In genomic region chr4:46452481-46452850, GRCm38 (mm10) we compare ENCODE assay signal across 8 mouse cellular contexts. TPM values are rescaled to one million over a fixed set of nuclear protein-coding genes. Genes with fewer than 3 reads are reported as not detected.
DNase-seq lines count a peak whose midpoint lies in the region; ATAC-seq lines count a peak whose summit lies in the region.

No protein-coding gene starts in this region.

- no peaks in the 10 kb centered on the region for H3K27me3 ChIP-seq in forebrain, embryonic 11.5 days (ENCODE audit: control insufficient read depth, insufficient read depth, low read length)
- no peaks in the 10 kb centered on the region for H3K27me3 ChIP-seq in lung, embryonic 15.5 days

- ATAC-seq in CD4-positive, CD25-positive, alpha-beta regulatory T cell, adult 4 months = peak; percentile 13
- peak; percentile 19 for ATAC-seq in forebrain, embryonic 11.5 days (replicated peaks; ENCODE audit: low FRiP score)
- peak; percentile 12; the same call in 1 of the 2 replicates for ATAC-seq in lung, embryonic 15.5 days (ENCODE audit: borderline replicate concordance, extremely low read depth, low FRiP score, low TSS enrichment)

- intact Hi-C loops in heart, postnatal 36 days (cut with DNase I) = loop anchor here (2.0 to 5.0 kb wide), 2 partner anchors 32 to 250 kb away; no protein-coding TSS in a partner anchor

- H3K36me3 ChIP-seq in forebrain, embryonic 11.5 days (ENCODE audit: control insufficient read depth, insufficient read depth, low read length) = no peaks in the 10 kb centered on the region; the same call in 1 of the 2 replicates
- no peaks in the 10 kb centered on the region for H3K36me3 ChIP-seq in lung, embryonic 15.5 days

- no peaks in the 10 kb centered on the region for H3K9me3 ChIP-seq in forebrain, embryonic 11.5 days (ENCODE audit: control insufficient read depth, low read length)
- no peaks in the 10 kb centered on the region for H3K9me3 ChIP-seq in lung, embryonic 15.5 days

- H3K9ac ChIP-seq in forebrain, embryonic 11.5 days (ENCODE audit: low read length) = peak overlapping the region; percentile 100
- peak overlapping the region; percentile 99 for H3K9ac ChIP-seq in lung, embryonic 15.5 days

- peak overlapping the region; percentile 96 for H3K4me3 ChIP-seq in forebrain, embryonic 11.5 days (ENCODE audit: low read depth, low read length)
- H3K4me3 ChIP-seq in lung, embryonic 15.5 days = peak overlapping the region; percentile 87

- peaks cover 14% of the 10 kb centered on the region for H3K4me1 ChIP-seq in forebrain, embryonic 11.5 days (replicated peaks; ENCODE audit: control insufficient read depth, insufficient read depth, low read length)
- peaks cover 43% of the 10 kb centered on the region for H3K4me1 ChIP-seq in lung, embryonic 15.5 days

- WGBS in forebrain, embryonic 11.5 days = under 1% methylated on average over 19 of the region's 19 CpGs
- under 1% methylated on average over 16 of the region's 19 CpGs for WGBS in lung, embryonic 15.5 days

- peak; percentile 77 to 78 for DNase-seq in adrenal gland, postnatal 36 days
- DNase-seq in forebrain, embryonic 11.5 days (ENCODE audit: low spot score) = peak; percentile 88
- peak; percentile 50 to 61 for DNase-seq in heart, postnatal 36 days
- peak; percentile 10 to 39 for DNase-seq in layer of hippocampus, adult 18-20 months (ENCODE audit: low spot score in 2 of 2)
- DNase-seq in ovary, postnatal 14 days (ENCODE audit: low spot score) = peak; percentile 37
- DNase-seq in thymus, postnatal 14 days = peak; percentile 62

- H3K27ac ChIP-seq in forebrain, embryonic 11.5 days (ENCODE audit: low read depth, low read length) = peak overlapping the region; percentile 98
- peak overlapping the region; percentile 99 for H3K27ac ChIP-seq in lung, embryonic 15.5 days

- peak overlapping the region; percentile 84 for H3K4me2 ChIP-seq in forebrain, embryonic 11.5 days (ENCODE audit: low read depth, low read length, severe bottlenecking)
- H3K4me2 ChIP-seq in lung, embryonic 15.5 days = peak overlapping the region; percentile 84

RNA-seq across cellular contexts. Expression of gene Anp32b, which starts 1.8 kb away (rescaled TPM):
- polyA plus RNA-seq in CD4-positive, CD25-positive, alpha-beta regulatory T cell, adult 4 months (2017; shearing (Covaris generic)) = 10 to 100 TPM; 36.6 to 47.9 TPM
- 100 to 1,000 TPM; 128 to 134 TPM for total RNA-seq in adrenal gland, postnatal 36 days (2021)
- polyA plus RNA-seq in forebrain, embryonic 11.5 days (2014; fragmentation: Nextera tagmentation; extraction: Ambion mirVana) = 320 and 324 TPM in 2 replicates
- 10 to 100 TPM; 56.6 to 60.9 TPM for total RNA-seq in heart, postnatal 36 days (2021)
- total RNA-seq in layer of hippocampus, adult 18-20 months (2021) = 10 to 100 TPM; 54.9 to 56.1 TPM
- 290 and 292 TPM in 2 replicates for polyA plus RNA-seq in lung, embryonic 15.5 days (2015; fragmentation: Nextera tagmentation; extraction: Ambion mirVana)

RNA-seq across cellular contexts. Expression of gene Nans, which starts 36.6 kb away (rescaled TPM):
- 10 to 100 TPM; 67.1 to 69.6 TPM for polyA plus RNA-seq in CD4-positive, CD25-positive, alpha-beta regulatory T cell, adult 4 months (2017; shearing (Covaris generic))
- total RNA-seq in adrenal gland, postnatal 36 days (2021) = 10 to 100 TPM; 38.3 to 43.8 TPM
- 63.8 and 70.8 TPM in 2 replicates for polyA plus RNA-seq in forebrain, embryonic 11.5 days (2014; fragmentation: Nextera tagmentation; extraction: Ambion mirVana)
- total RNA-seq in heart, postnatal 36 days (2021) = 10 to 100 TPM; 15.4 to 17.0 TPM
- 10 to 100 TPM; 16.0 to 17.4 TPM for total RNA-seq in layer of hippocampus, adult 18-20 months (2021)
- polyA plus RNA-seq in lung, embryonic 15.5 days (2015; fragmentation: Nextera tagmentation; extraction: Ambion mirVana) = 84.7 and 90.6 TPM in 2 replicates

RNA-seq across cellular contexts. Expression of gene Hemgn, which starts 39.2 kb away (rescaled TPM):
- polyA plus RNA-seq in CD4-positive, CD25-positive, alpha-beta regulatory T cell, adult 4 months (2017; shearing (Covaris generic)) = under 1 TPM in 1 of 2 experiments, not detected in 1; 0.36 TPM
- total RNA-seq in adrenal gland, postnatal 36 days (2021) = under 1 TPM in 1 of 2 experiments, not detected in 1; 0.17 TPM
- 19.7 and 21.0 TPM in 2 replicates for polyA plus RNA-seq in forebrain, embryonic 11.5 days (2014; fragmentation: Nextera tagmentation; extraction: Ambion mirVana)
- total RNA-seq in heart, postnatal 36 days (2021) = under 1 TPM in 1 of 2 experiments, not detected in 1; 0.19 TPM
- total RNA-seq in layer of hippocampus, adult 18-20 months (2021) = not detected
- 1.2 and 2.5 TPM in 2 replicates for polyA plus RNA-seq in lung, embryonic 15.5 days (2015; fragmentation: Nextera tagmentation; extraction: Ambion mirVana)

Comparison
In these comparisons a context has a peak if more than half of its experiments do, and no peak if none do; other contexts are left out.
1. Peak in every context shown above with its lines: DNase-seq, ATAC-seq, H3K4me3 ChIP-seq and H3K27ac ChIP-seq.
2. DNase-seq: peak in every context shown above with its lines; median percentile 88 in forebrain, embryonic 11.5 days; 78 in adrenal gland, postnatal 36 days; 62 in thymus, postnatal 14 days; 56 in heart, postnatal 36 days; 37 in ovary, postnatal 14 days; 24 in layer of hippocampus, adult 18-20 months.